Mouse (Mus musculus) brown adipose tissue, adult 24 weeks (tissue): ENCODE measurements around the gene 1600014C23Rik. TPM values are rescaled to one million over a fixed set of nuclear protein-coding genes. Genes with fewer than 3 reads are reported as not detected.

Source experiments
- H3K27ac ChIP-seq: fragments of 200-500 bp; replicated peaks from 2 replicates; pipeline ENCODE4 v1.5.1; 2012; ENCODE audit warnings: low read depth, mild to moderate bottlenecking, low read length
- H3K4me1 ChIP-seq: fragments of 200-500 bp; 2 replicates; pipeline ENCODE4 v1.6.1; 2012; ENCODE audit warnings: low read length, mixed read lengths; ENCODE audit not compliant: control insufficient read depth, insufficient read depth, insufficient read length
- H3K4me3 ChIP-seq: fragments of 200-500 bp; 2 replicates; pipeline ENCODE4 v1.5.1; 2012; ENCODE audit warnings: low read depth, mild to moderate bottlenecking, low read length, moderate library complexity; ENCODE audit not compliant: insufficient read depth
- polyA plus RNA-seq: library from polyadenylated mRNA; stranded (reverse); fragments of >200 nt; gene quantifications from 2 replicates; pipeline ENCODE4 v1.2.4, GENCODE M21; 2012; ENCODE audit not compliant: missing spikeins, insufficient read depth, insufficient read length

Gene 1600014C23Rik
- polyA plus RNA-seq, 1 experiment: not detected

- H3K4me3 ChIP-seq: no peak overlapping the region
- H3K4me1 ChIP-seq: peaks cover 9% of the 10 kb centered on the region
- no peak overlapping the region for H3K27ac ChIP-seq
Observed at GRCm38 (mm10) chr17:45695227-45696120, 38.2 kb downstream of the 1600014C23Rik start.

GRCm38 (mm10) chr17:45693812-45694565 lies 39.7 kb downstream of the 1600014C23Rik start:
- H3K4me1 ChIP-seq: peaks cover 9% of the 10 kb centered on the region
- H3K4me3 ChIP-seq: no peak overlapping the region
- no peak overlapping the region for H3K27ac ChIP-seq

GRCm38 (mm10) chr17:45692159-45692558 lies 41.5 kb downstream of the 1600014C23Rik start:
- Histone ChIP-seq H3K4me3 (no peak overlapping the region), H3K4me1 (peaks cover 10% of the 10 kb centered on the region), H3K27ac (no peak overlapping the region)

- H3K4me1 ChIP-seq: peaks cover 14% of the 10 kb centered on the region
Observed at GRCm38 (mm10) chr17:45690044-45690443, 43.6 kb downstream of the 1600014C23Rik start.

GRCm38 (mm10) chr17:45689120-45689519 lies 44.5 kb downstream of the 1600014C23Rik start:
- Histone ChIP-seq H3K27ac (no peak overlapping the region), H3K4me1 (peaks cover 11% of the 10 kb centered on the region), H3K4me3 (no peak overlapping the region)

More at GRCm38 (mm10) chr17:45690044-45690443, 43.6 kb downstream of the 1600014C23Rik start:
- Histone ChIP-seq H3K27ac (no peak overlapping the region), H3K4me3 (no peak overlapping the region)

GRCm38 (mm10) chr17:45686716-45687115 lies 46.9 kb downstream of the 1600014C23Rik start, which contains the start of gene Tmem63b:
Gene Tmem63b, minus strand, starts transcription at chr17:45686905.
- peak within 1 kb of the TSS; percentile 96 for H3K4me3 ChIP-seq
- H3K4me1 ChIP-seq: peaks cover 6% of the 10 kb centered on the region
- peak within 1 kb of the TSS; percentile 45 for H3K27ac ChIP-seq

- Histone ChIP-seq H3K4me3 (peak within 1 kb of the TSS; percentile 96), H3K27ac (peak within 1 kb of the TSS; percentile 45)
Observed at GRCm38 (mm10) chr17:45686093-45686619, 47.5 kb downstream of the 1600014C23Rik start, which contains the start of gene Mrpl14. Gene Mrpl14, plus strand, starts transcription at chr17:45686322.

GRCm38 (mm10) chr17:45685171-45686092 lies 48.2 kb downstream of the 1600014C23Rik start:
- Histone ChIP-seq H3K4me3 (peak overlapping the region; percentile 96), H3K4me1 (peaks cover 7% of the 10 kb centered on the region), H3K27ac (peak overlapping the region; percentile 45)

More at GRCm38 (mm10) chr17:45686093-45686619, 47.5 kb downstream of the 1600014C23Rik start, which contains the start of gene Mrpl14:
- peaks cover 5% of the 10 kb centered on the region for H3K4me1 ChIP-seq

- H3K4me1 ChIP-seq: peaks cover 7% of the 10 kb centered on the region
- H3K27ac ChIP-seq: no peak overlapping the region
- peak overlapping the region; percentile 96 for H3K4me3 ChIP-seq
Observed at GRCm38 (mm10) chr17:45684667-45685131, 48.9 kb downstream of the 1600014C23Rik start.

Other genes starting within 250 kb of the 1600014C23Rik start
- gene Aars2, start 227.0 kb downstream of the 1600014C23Rik start, polyA plus RNA-seq: 16.0 and 16.1 TPM in 2 replicates
- gene Tcte1, start 210.4 kb downstream of the 1600014C23Rik start, polyA plus RNA-seq: not detected in 2 replicates
- not detected in 2 replicates for gene Tmem151b, start 184.2 kb downstream of the 1600014C23Rik start, polyA plus RNA-seq
- 1.4 and 1.6 TPM in 2 replicates for gene Nfkbie, start 178.1 kb downstream of the 1600014C23Rik start, polyA plus RNA-seq
- 17.0 and 36.4 TPM in 2 replicates for gene Slc35b2, start 170.0 kb downstream of the 1600014C23Rik start, polyA plus RNA-seq
- gene Hsp90ab1, start 160.6 kb downstream of the 1600014C23Rik start, polyA plus RNA-seq: 869 and 998 TPM in 2 replicates
- gene Slc29a1, start 134.2 kb downstream of the 1600014C23Rik start, polyA plus RNA-seq: 32.8 and 56.5 TPM in 2 replicates
- gene Mymx, start 131.7 kb downstream of the 1600014C23Rik start, polyA plus RNA-seq: not detected in 2 replicates
- gene Capn11, start 74.5 kb downstream of the 1600014C23Rik start, polyA plus RNA-seq: not detected in 2 replicates
- gene Mrpl14, start 47.5 kb downstream of the 1600014C23Rik start, polyA plus RNA-seq: 138 and 175 TPM in 2 replicates
- 14.2 and 24.2 TPM in 2 replicates for gene Tmem63b, start 46.9 kb downstream of the 1600014C23Rik start, polyA plus RNA-seq